Mouse (Mus musculus) spleen, adult 2 months (tissue): ENCODE results near the gene Mdm4. TPM values are rescaled to one million over a fixed set of nuclear protein-coding genes. Genes with fewer than 3 reads are reported as not detected.

Experiments
- DNase-seq, 2 experiments: peaks; one replicate each; pipeline versions ENCODE4 v3.0.0 to v3.0.0-alpha.2; 2012 to 2021; ENCODE audit warnings: low spot score in 2 of 2, low read depth in 1 of 2
- H3K27ac ChIP-seq: fragments of 200-500 bp; 2 replicates; pipeline ENCODE4 v1.5.1; 2012; ENCODE audit warnings: low read length, inconsistent platforms; ENCODE audit not compliant: insufficient read depth
- H3K27me3 ChIP-seq: fragments of 200-500 bp; 2 replicates; pipeline ENCODE4 v1.6.1; 2012; ENCODE audit warnings: mild to moderate bottlenecking, moderate library complexity, low read length, inconsistent platforms; ENCODE audit not compliant: control insufficient read depth, insufficient read depth
- H3K36me3 ChIP-seq: fragments of 200-500 bp; 2 replicates; pipeline ENCODE4 v1.6.1; 2012; ENCODE audit warnings: mild to moderate bottlenecking, low read length, inconsistent platforms; ENCODE audit not compliant: control insufficient read depth, insufficient read depth
- H3K4me1 ChIP-seq: fragments of 200-500 bp; 2 replicates; pipeline ENCODE4 v1.6.1; 2011; ENCODE audit warnings: inconsistent platforms; ENCODE audit not compliant: control insufficient read depth, insufficient read depth, insufficient read length
- H3K4me3 ChIP-seq: fragments of 200-500 bp; 2 replicates; pipeline ENCODE4 v1.5.1; 2011; ENCODE audit warnings: mild to moderate bottlenecking, inconsistent platforms; ENCODE audit not compliant: insufficient read depth, insufficient read length; ENCODE audit errors: extremely low read depth
- CTCF ChIP-seq: fragments of 200-500 bp; IDR thresholded peaks from 2 replicates; pipeline ENCODE4 v1.5.1; 2011; ENCODE audit warnings: mild to moderate bottlenecking, inconsistent platforms; ENCODE audit not compliant: insufficient read depth, insufficient read length, insufficient replicate concordance; ENCODE audit errors: extremely low read depth
- POLR2A ChIP-seq: fragments of 200-500 bp; IDR thresholded peaks from 2 replicates; pipeline ENCODE4 v1.6.1; 2011; ENCODE audit warnings: low read depth, low read length, inconsistent platforms
- WGBS: fragments of 180-500 bp; shearing (Covaris S2); methylation state at CpG from one replicate; pipeline ENCODE4 v1.1.7; 2018; 5-methylcytosine and 5-hydroxymethylcytosine counted together
- polyA plus RNA-seq: library from polyadenylated mRNA; depleted of rRNA; stranded (reverse); fragments of >200 nt; gene quantifications from 2 replicates; pipeline ENCODE4 v1.2.3, GENCODE M21; 2012

Gene Mdm4
- polyA plus RNA-seq, 1 experiment, result 39.3 TPM

- H3K27ac ChIP-seq, result peak overlapping the region; percentile 71; the same call in 1 of the 2 replicates
- DNase-seq, result no peak
- TF ChIP-seq POLR2A (no peak), CTCF (no peak)
- H3K27me3 ChIP-seq, result no peaks in the 10 kb centered on the region
- peaks cover 37% of the 10 kb centered on the region; the same call in 1 of the 2 replicates for H3K4me1 ChIP-seq
- 76% methylated on average over 8 of the region's 8 CpGs for WGBS
- H3K4me3 ChIP-seq, result peak overlapping the region; percentile 6; the same call in 1 of the 2 replicates
- no peaks in the 10 kb centered on the region for H3K36me3 ChIP-seq
Observed at GRCm38 (mm10) chr1:133054326-133054725, 24.0 kb upstream of the Mdm4 start.

GRCm38 (mm10) chr1:133053034-133053433, 22.7 kb upstream of the Mdm4 start:
- Histone ChIP-seq H3K36me3 (no peaks in the 10 kb centered on the region), H3K4me3 (peak overlapping the region; percentile 57), H3K27ac (peak overlapping the region; percentile 71), H3K27me3 (no peaks in the 10 kb centered on the region), H3K4me1 (peaks cover 37% of the 10 kb centered on the region; the same call in 1 of the 2 replicates)
- WGBS, result 34% methylated on average over 5 of the region's 5 CpGs
- DNase-seq, result peak; percentile 71 to 75
- TF ChIP-seq CTCF, result no peak

DNA sequence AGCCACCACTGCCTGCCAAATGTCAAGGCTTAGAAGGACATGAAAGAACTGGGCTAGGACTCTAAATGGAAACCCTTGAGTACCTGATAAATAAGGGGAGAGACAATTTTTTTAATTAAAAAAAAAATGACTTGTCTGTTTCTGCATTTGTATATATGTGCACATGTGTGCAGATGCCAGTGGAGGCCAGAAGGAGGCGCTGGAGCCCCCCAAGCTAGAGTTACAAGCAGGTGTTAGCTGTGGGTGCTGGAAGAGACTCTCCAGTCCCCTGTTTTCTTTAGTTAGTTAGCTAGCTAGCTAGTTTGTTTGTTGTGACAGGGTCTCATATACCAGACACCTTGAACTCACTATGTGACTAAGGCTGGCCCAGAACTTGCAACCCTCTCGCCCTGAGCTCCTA, 21.5 kb upstream of the Mdm4 start:
- no peak for DNase-seq
- Histone ChIP-seq H3K36me3 (no peaks in the 10 kb centered on the region), H3K4me3 (no peak overlapping the region), H3K27ac (peak overlapping the region; percentile 40; the same call in 1 of the 2 replicates), H3K4me1 (peaks cover 30% of the 10 kb centered on the region; the same call in 1 of the 2 replicates), H3K27me3 (no peaks in the 10 kb centered on the region)
- 92% methylated on average over 2 of the region's 2 CpGs for WGBS
- TF ChIP-seq POLR2A (no peak), CTCF (no peak)

DNA sequence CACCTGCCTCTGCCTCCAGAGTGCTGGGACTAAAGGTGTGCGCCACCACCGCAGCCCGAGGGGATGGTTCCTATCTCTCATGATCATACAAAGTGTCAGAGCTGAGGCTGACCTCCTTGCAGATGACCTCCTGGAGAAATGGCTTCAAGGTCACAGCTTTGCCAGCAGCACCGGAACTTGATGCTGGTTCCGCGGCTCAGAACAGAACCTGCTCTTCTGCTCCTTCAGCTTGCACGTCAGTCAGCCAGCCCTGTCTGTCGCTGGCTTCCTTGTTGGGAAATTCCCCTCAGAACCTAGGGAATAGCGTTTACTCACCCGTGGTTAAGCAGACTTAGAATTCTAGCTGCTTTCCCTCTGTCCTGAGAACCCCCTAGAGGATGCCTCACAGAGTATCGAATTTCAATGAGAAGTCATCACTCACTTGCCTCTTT, 19.7 kb upstream of the Mdm4 start:
- Histone ChIP-seq H3K36me3 (no peaks in the 10 kb centered on the region), H3K4me1 (peaks cover 22% of the 10 kb centered on the region; the same call in 1 of the 2 replicates), H3K27me3 (peaks cover 2% of the 10 kb centered on the region; the same call in 1 of the 2 replicates), H3K4me3 (no peak overlapping the region), H3K27ac (no peak overlapping the region)
- TF ChIP-seq POLR2A, result no peak
- TF ChIP-seq CTCF, result no peak
- WGBS, result 72% methylated on average over 11 of the region's 11 CpGs
- DNase-seq, result no peak

DNA sequence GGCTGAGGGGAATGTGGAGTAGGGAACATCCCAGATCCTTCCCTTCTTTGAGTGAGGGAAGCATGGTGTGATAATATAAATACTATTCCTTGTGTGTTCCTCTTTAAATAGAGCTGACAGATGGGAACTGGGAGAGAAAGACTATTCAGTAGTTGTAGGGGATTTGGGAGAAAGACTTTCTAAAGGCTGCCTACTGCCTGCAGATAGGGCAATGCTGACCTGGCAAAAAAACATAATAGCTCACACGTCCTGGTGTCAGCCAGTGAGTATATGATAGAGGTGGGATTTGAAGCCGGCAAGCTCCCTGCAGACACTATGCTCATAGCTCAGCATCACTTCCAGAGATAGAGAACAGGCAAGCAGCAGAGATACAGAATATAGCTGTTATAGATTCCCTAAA, 18.3 kb upstream of the Mdm4 start:
- H3K4me3 ChIP-seq, result no peak overlapping the region
- 89% methylated on average over 2 of the region's 2 CpGs for WGBS
- no peak overlapping the region for H3K27ac ChIP-seq
- H3K36me3 ChIP-seq, result no peaks in the 10 kb centered on the region
- TF ChIP-seq CTCF (no peak), POLR2A (no peak)
- DNase-seq, result no peak
- peaks cover 2% of the 10 kb centered on the region; the same call in 1 of the 2 replicates for H3K27me3 ChIP-seq
- peaks cover 17% of the 10 kb centered on the region; the same call in 1 of the 2 replicates for H3K4me1 ChIP-seq

GRCm38 (mm10) chr1:133047575-133047974, 17.2 kb upstream of the Mdm4 start:
- Histone ChIP-seq H3K4me3 (no peak overlapping the region), H3K4me1 (peaks cover 14% of the 10 kb centered on the region; the same call in 1 of the 2 replicates), H3K27me3 (peaks cover 2% of the 10 kb centered on the region; the same call in 1 of the 2 replicates), H3K27ac (no peak overlapping the region), H3K36me3 (no peaks in the 10 kb centered on the region)
- WGBS, result 80% methylated on average over 8 of the region's 8 CpGs
- TF ChIP-seq POLR2A (no peak), CTCF (no peak)
- DNase-seq, result no peak

DNA sequence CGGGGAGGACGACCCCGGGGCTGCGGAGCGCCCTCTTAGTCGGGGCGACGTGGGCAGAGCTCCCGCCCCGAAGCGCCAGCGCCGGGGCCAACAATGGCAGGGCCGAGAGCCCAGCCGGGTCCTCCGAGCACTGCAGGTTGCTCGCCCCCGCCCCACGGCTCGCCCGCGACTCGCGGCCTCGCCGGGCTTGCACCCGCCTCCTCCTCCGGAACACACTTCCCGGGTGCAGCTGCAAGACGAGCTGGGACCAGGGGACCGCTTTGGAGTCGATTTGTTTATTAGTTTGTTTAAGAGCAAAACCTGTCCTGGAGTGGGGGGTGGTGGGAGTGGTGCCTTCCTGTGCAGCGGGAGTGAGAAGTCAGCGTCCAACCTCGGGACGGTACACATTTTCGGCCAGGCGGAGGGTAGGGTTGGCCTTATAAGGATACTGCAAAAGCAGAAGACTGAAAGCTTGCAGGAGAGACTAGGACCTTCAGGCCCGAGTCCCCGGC, 16.1 kb upstream of the Mdm4 start:
- under 1% methylated on average over 26 of the region's 40 CpGs for WGBS
- Histone ChIP-seq H3K4me1 (peaks cover 9% of the 10 kb centered on the region; the same call in 1 of the 2 replicates), H3K4me3 (peak overlapping the region; percentile 70), H3K36me3 (no peaks in the 10 kb centered on the region), H3K27ac (peak overlapping the region; percentile 85), H3K27me3 (peaks cover 2% of the 10 kb centered on the region; the same call in 1 of the 2 replicates)
- TF ChIP-seq POLR2A, result no peak
- TF ChIP-seq CTCF, result no peak
- peak in 1 of 2 experiments; percentile 37 for DNase-seq
